Mouse (Mus musculus) forebrain, embryonic 11.5 days (tissue): ENCODE measurements around the gene Gm11042. TPM values are rescaled to one million over a fixed set of nuclear protein-coding genes. Genes with fewer than 3 reads are reported as not detected.

ENCODE experiments used
- ATAC-seq: fragments of 200-750 bp; cut with Nextera tagmentation; replicated peaks from 2 replicates; pipeline ENCODE4 v1.8.0; 2017; ENCODE audit warnings: moderate TSS enrichment; ENCODE audit not compliant: low FRiP score
- DNase-seq: peaks from one replicate; pipeline ENCODE4 v3.0.0-alpha.2; 2017; ENCODE audit warnings: low spot score
- H3K27ac ChIP-seq: fragments of 300-500 bp; sonication (generic); 2 replicates; pipeline ENCODE4 v1.5.1; 2014; ENCODE audit warnings: low read depth, low read length
- H3K27me3 ChIP-seq: fragments of 300-500 bp; sonication (generic); 2 replicates; pipeline ENCODE4 v1.6.1; 2014; ENCODE audit warnings: mild to moderate bottlenecking, low read length, mixed read lengths; ENCODE audit not compliant: control insufficient read depth, insufficient read depth
- H3K36me3 ChIP-seq: fragments of 300-500 bp; sonication (generic); 2 replicates; pipeline ENCODE4 v1.6.1; 2014; ENCODE audit warnings: mild to moderate bottlenecking, low read length, moderate library complexity, mixed read lengths; ENCODE audit not compliant: control insufficient read depth, insufficient read depth
- H3K4me1 ChIP-seq: fragments of 300-500 bp; sonication (generic); replicated peaks from 2 replicates; pipeline ENCODE4 v1.6.1; 2014; ENCODE audit warnings: low read length, mixed read lengths; ENCODE audit not compliant: control insufficient read depth, insufficient read depth
- H3K4me2 ChIP-seq: fragments of 300-500 bp; sonication (generic); 2 replicates; pipeline ENCODE4 v1.6.1; 2014; ENCODE audit warnings: low read depth, mild to moderate bottlenecking, low read length, moderate library complexity, mixed read lengths; ENCODE audit not compliant: severe bottlenecking
- H3K4me3 ChIP-seq: fragments of 300-500 bp; sonication (generic); 2 replicates; pipeline ENCODE4 v1.5.1; 2014; ENCODE audit warnings: low read depth, low read length
- H3K9ac ChIP-seq: fragments of 300-500 bp; sonication (generic); 2 replicates; pipeline ENCODE4 v1.6.1; 2014; ENCODE audit warnings: low read length
- H3K9me3 ChIP-seq: fragments of 300-500 bp; sonication (generic); 2 replicates; pipeline ENCODE4 v1.6.1; 2016; ENCODE audit warnings: low read length, mixed read lengths; ENCODE audit not compliant: control insufficient read depth
- WGBS: fragments of 180-500 bp; shearing (Covaris S2); extraction: QIAGEN DNeasy Blood & Tissue Kit; methylation state at CpG from one replicate; pipeline ENCODE4 v1.1.7; 2014; 5-methylcytosine and 5-hydroxymethylcytosine counted together
- polyA plus RNA-seq: library from polyadenylated mRNA; unstranded; fragments of >200 nt; fragmentation: Nextera tagmentation; extraction: Ambion mirVana; gene quantifications from 2 replicates; pipeline ENCODE4 v1.2.1, GENCODE M21; 2014

Gene Gm11042
- polyA plus RNA-seq, 1 experiment from 2014 or later, result not detected

DNA sequence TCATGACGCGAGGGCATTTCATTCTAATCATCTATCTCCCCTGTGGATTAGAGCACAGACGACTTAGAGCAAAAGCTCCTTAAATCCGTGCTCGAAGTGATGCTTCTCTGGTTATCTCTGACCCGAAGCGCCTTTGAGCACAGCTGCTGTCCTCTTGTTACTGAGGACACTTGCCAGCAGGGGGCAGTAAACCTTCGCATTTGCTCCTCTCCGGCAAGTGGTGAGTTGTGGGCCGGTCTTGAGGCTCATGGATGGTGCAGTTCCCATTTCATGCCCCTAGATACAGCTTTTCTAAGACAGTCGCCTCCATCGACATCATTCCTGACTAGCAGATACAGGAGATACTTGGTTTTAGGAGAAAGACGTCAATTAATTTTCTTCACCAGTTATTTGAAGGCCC, 16.8 kb upstream of the Gm11042 start:
- DNase-seq (peak; percentile 89), ATAC-seq (peak; percentile 74)
- Histone ChIP-seq H3K27ac (no peak overlapping the region), H3K36me3 (no peaks in the 10 kb centered on the region), H3K27me3 (no peaks in the 10 kb centered on the region), H3K9ac (no peak overlapping the region), H3K4me2 (no peak overlapping the region), H3K4me1 (no peaks in the 10 kb centered on the region), H3K4me3 (no peak overlapping the region), H3K9me3 (no peaks in the 10 kb centered on the region)
- WGBS, result 20% methylated on average over 13 of the region's 13 CpGs

DNA sequence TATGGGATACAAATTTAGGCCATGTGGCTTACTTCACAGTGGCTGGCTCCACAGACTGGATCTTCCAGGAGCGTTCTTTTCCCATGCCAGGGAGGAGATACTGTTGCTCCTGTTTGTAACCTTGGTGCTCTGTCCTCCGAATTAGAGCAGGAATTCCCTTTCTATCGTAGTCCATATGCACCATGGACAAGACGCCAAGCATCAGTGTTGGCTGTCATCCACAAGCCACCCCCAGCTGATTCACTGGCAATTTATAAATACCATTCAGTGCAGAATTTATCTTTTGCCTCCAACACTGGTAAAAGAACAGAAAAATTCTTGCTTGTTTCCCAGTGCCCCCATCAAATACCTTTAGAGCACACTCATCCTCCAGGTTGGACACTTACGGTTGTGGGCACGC, 13.6 kb upstream of the Gm11042 start:
- ATAC-seq, result no peak
- 94% methylated on average over 6 of the region's 6 CpGs for WGBS
- no peak overlapping the region for H3K4me2 ChIP-seq
- H3K27ac ChIP-seq, result no peak overlapping the region
- H3K4me3 ChIP-seq, result no peak overlapping the region
- DNase-seq, result no peak
- no peaks in the 10 kb centered on the region for H3K4me1 ChIP-seq
- no peaks in the 10 kb centered on the region for H3K9me3 ChIP-seq
- no peaks in the 10 kb centered on the region for H3K27me3 ChIP-seq
- no peak overlapping the region for H3K9ac ChIP-seq
- H3K36me3 ChIP-seq, result no peaks in the 10 kb centered on the region

DNA sequence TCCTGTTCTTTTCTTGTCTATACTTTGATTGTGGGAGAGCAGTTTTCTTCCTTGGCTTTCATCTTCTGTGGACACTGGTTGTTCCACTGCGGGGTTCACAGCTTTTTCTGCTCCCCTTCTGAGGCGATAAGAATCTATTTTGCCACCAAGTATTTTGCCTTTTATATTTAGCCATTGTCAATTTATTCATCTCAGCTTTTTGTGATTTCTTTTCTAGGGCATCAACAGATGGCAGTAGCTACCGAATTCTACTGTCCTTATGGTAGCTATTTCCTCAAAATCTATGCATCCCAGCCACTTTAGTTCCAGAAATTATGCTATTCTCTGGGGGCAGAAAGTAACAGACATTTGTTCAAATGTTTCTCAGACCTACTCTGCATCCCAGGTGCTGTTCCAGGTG, 10.4 kb upstream of the Gm11042 start:
- 88% methylated on average over 3 of the region's 3 CpGs for WGBS
- no peak overlapping the region for H3K9ac ChIP-seq
- H3K27me3 ChIP-seq, result no peaks in the 10 kb centered on the region
- no peak overlapping the region for H3K4me3 ChIP-seq
- no peak for DNase-seq
- H3K36me3 ChIP-seq, result no peaks in the 10 kb centered on the region
- ATAC-seq, result no peak
- H3K27ac ChIP-seq, result no peak overlapping the region
- no peak overlapping the region for H3K4me2 ChIP-seq
- H3K9me3 ChIP-seq, result no peaks in the 10 kb centered on the region
- no peaks in the 10 kb centered on the region for H3K4me1 ChIP-seq

DNA sequence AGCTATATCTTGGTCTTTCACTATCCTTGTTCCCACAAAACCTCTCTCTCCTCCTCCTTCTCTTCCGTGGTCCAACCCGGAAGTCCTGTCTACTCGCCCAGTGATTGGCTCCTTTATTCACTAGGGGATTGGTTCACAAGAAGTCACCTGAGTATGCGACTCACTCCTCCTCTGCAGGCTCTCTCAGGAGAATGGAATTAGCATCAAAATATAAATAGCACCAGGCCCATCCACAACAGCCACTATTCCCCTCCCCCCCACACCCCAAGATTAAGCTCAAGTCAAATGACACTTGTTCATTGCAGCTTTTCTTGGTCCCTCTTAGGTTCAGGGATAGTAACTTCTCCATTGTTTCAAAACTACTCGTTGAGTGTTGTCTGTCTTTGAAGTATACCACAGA, 5.8 kb upstream of the Gm11042 start:
- Histone ChIP-seq H3K27ac (no peak overlapping the region), H3K4me3 (no peak overlapping the region), H3K27me3 (no peaks in the 10 kb centered on the region), H3K4me2 (no peak overlapping the region), H3K9ac (no peak overlapping the region), H3K4me1 (no peaks in the 10 kb centered on the region), H3K9me3 (no peaks in the 10 kb centered on the region), H3K36me3 (no peaks in the 10 kb centered on the region)
- ATAC-seq, result no peak
- DNase-seq, result no peak
- WGBS, result 82% methylated on average over 5 of the region's 5 CpGs

DNA sequence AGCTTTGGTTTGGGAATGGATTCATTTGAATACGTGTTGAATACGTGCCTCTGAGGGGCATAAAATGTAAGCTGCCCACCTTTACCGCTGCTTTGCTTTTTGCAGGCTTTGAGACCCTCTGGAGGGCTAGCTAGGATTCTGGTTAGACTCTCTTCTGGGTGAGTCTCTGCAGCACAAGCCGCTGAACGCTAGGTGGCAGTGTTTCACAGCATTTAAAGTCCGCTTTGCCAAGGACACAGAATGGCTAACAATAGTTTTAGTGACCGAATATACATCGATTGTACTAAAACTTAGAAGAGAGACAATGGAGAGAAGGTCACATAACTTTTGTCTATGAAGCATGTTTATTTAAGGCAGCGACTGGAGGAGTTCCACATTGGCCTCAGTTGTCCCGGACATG, 4.1 kb upstream of the Gm11042 start:
- Histone ChIP-seq H3K9me3 (no peaks in the 10 kb centered on the region), H3K4me1 (no peaks in the 10 kb centered on the region), H3K9ac (no peak overlapping the region), H3K27ac (no peak overlapping the region), H3K4me3 (no peak overlapping the region), H3K36me3 (no peaks in the 10 kb centered on the region), H3K27me3 (no peaks in the 10 kb centered on the region), H3K4me2 (no peak overlapping the region)
- ATAC-seq, result no peak
- DNase-seq, result peak; percentile 85
- 18% methylated on average over 10 of the region's 10 CpGs for WGBS

DNA sequence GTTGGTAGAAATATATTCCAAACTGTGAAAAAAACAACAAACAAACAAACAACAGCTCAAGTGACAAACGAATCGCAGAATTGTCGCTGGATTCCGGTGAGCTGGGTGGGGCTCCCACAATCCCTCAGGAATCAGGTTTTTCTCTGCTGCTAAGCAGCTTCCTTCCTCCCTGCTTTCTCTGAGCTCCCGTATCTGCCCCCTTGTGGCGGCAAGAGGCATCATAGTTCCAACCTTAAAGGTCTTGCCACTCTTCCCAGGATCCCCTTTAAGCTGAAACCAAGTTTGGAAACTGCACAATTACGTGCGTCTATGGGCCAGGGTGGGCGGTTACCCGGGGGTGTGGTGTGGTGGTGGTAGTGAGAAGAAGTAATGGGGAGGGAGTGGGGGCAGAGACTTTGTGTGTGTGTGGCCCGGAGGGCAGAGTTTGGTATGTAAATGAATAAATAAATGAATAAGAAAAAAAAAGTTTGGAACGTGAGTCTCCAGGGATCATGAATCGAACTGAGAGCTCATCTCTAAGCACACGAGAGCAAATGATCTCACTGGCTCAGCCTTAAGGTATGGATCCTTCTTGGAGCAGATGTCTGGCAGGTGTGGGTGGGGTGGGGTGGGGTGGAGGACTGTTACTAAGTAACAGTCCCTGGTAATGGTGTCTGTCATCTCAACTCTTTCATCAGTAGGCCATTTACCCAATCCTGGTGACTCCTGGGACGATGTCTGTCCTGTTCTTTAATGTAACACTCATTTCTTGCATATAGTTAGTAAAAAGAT, 980 bp upstream of the Gm11042 start:
- H3K4me3 ChIP-seq, result peak overlapping the region; percentile 40
- H3K36me3 ChIP-seq, result no peaks in the 10 kb centered on the region
- peak overlapping the region; percentile 65 for H3K9ac ChIP-seq
- no peaks in the 10 kb centered on the region for H3K4me1 ChIP-seq
- ATAC-seq (peak; percentile 88), DNase-seq (peak; percentile 87)
- H3K9me3 ChIP-seq, result no peaks in the 10 kb centered on the region
- peak overlapping the region; percentile 59 for H3K4me2 ChIP-seq
- H3K27me3 ChIP-seq, result no peaks in the 10 kb centered on the region
- WGBS, result 21% methylated on average over 15 of the region's 15 CpGs
- peak overlapping the region; percentile 63 for H3K27ac ChIP-seq

DNA sequence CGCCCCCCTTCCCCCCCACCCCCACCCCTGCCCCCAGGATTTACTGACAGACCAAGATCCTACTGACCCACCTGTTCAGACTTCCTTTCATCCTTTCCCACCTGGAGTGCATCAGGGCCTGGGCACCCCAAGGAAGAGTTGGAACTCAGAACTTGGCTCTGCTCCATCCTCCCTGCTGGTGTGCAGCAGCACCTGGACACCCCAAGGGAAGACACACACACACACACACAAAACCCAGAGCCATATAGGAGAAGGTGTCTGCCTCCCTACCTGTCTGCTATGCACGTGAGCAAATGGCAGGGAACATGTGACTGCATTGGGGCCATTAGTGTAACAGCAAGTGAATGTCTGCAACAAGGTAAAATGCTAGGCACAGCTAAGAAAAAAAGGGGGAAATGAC, 973 bp downstream of the Gm11042 start:
- Histone ChIP-seq H3K4me2 (no peak overlapping the region), H3K27ac (no peak overlapping the region), H3K4me3 (no peak overlapping the region), H3K4me1 (no peaks in the 10 kb centered on the region), H3K27me3 (no peaks in the 10 kb centered on the region), H3K36me3 (no peaks in the 10 kb centered on the region), H3K9ac (no peak overlapping the region), H3K9me3 (no peaks in the 10 kb centered on the region)
- 48% methylated on average over 2 of the region's 2 CpGs for WGBS
- ATAC-seq, result no peak
- no peak for DNase-seq

DNA sequence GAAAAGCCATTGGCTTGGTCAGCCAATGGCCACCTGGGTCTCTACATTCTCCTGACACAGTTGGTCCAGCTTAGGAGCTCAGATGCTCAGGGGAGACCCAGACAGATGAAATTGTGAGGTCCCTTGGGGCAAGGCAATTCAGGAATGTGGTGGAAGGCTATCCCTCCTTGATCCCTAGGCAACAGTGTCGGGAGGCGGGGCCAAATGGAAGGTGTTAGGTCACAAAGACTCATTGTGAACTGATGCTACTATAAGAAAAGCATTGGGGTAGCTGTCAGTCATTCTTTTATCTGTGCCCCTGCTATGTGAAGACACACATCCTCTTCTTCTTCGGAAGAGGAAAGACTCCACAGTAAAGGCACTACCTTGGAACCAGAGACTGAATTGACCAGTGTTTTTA, 3.6 kb downstream of the Gm11042 start:
- 81% methylated on average over 3 of the region's 3 CpGs for WGBS
- no peaks in the 10 kb centered on the region for H3K4me1 ChIP-seq

More for the DNA sequence above, 3.6 kb downstream of the Gm11042 start:
- no peaks in the 10 kb centered on the region for H3K9me3 ChIP-seq
- H3K27me3 ChIP-seq, result no peaks in the 10 kb centered on the region
- H3K4me3 ChIP-seq, result no peak overlapping the region
- no peak overlapping the region for H3K4me2 ChIP-seq
- no peak overlapping the region for H3K27ac ChIP-seq
- no peak for ATAC-seq
- no peak overlapping the region for H3K9ac ChIP-seq
- DNase-seq, result no peak
- H3K36me3 ChIP-seq, result no peaks in the 10 kb centered on the region
